Mouse (Mus musculus): Measurements from ENCODE around the gene Pum2. TPM values are rescaled to one million over a fixed set of nuclear protein-coding genes. Genes with fewer than 3 reads are reported as not detected.

Pum2 gene
- total RNA-seq (2023), result 100 to 1,000 TPM; 165 TPM

DNA sequence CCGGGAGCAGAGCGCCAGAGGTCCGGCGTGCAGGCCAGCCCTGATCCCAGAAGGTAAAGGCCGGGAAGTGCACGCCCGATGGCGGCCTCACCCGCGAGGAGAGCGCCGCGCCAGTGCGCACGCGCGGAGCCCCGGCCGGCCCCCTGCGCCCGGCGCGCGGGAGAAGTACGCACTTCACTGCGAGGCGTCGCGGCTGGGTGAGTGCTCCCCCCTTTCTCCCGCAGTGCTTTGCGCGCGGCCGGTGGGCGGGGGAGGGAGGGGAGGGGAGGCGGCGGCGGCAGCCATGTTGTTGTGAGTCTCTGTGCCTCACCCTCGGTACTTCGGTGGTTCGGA is at the start of gene Pum2:
TSS of gene Pum2 (plus strand) at position 161 of the 333 bp plus-strand sequence.

DNA sequence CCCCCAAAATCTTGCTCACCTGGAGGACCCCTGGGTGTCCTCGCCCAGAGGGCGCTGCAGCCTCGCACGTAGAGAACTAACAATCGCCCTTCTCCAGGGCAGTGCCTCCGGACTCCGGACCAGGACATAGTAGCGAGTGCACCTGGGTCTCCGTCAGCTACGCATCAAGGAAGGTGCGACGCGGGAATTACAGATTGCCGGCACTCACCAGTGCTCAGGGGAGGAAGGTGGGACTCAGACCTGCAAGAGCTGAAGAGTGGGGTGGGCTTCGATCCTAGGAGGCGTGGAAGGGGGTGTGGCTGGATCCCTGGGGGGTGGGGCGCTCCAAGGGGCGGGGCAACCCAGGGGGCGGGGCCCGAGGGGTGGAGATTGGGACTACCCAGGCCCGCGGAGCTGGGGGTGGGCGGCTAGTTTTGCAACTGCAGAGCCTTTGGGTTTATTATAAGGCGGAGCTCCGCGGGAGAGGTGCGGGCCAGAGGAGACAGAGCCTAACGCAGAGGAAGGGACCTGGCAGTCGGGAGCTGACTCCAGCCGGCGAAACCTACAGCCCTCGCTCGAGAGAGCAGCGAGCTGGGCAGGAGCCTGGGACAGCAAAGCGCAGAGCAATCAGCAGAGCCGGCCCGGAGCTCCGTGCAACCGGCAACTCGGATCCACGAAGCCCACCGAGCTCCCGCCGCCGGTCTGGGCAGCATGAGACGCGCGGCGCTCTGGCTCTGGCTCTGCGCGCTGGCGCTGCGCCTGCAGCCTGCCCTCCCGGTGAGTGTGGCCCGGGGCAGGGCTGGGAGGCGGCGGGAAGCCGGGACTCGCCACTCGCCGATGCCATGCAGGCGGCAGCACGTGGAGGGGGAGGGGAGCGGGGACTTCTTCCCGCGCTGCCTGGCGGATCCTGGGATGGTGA is 97.3 kb downstream of the Pum2 start, which contains the start of gene Sdc1:
TSS of gene Sdc1 (plus strand) at position 378 of the 898 bp plus-strand sequence.

Other genes starting within 250 kb of the Pum2 start
- 100 to 1,000 TPM; 604 to 875 TPM for gene Rhob, start 174.1 kb upstream of the Pum2 start, total RNA-seq (2023)
- gene Slc7a15, start 75.1 kb upstream of the Pum2 start, total RNA-seq (2023), result not detected
- 1 to 10 TPM; 1.9 to 4.4 TPM for gene Sdc1, start 97.2 kb downstream of the Pum2 start, total RNA-seq (2023)
- gene Laptm4a, start 247.5 kb downstream of the Pum2 start, total RNA-seq (2023), result 10 to 100 TPM; 75.7 to 92.5 TPM